Mouse (Mus musculus) gonadal fat pad, adult 2 months (tissue): Measurements from ENCODE around the gene Gpc6. TPM values are rescaled to one million over a fixed set of nuclear protein-coding genes. Genes with fewer than 3 reads are reported as not detected.

Experiments
- DNase-seq: peaks from one replicate; pipeline ENCODE4 v3.0.0-alpha.2; 2012; ENCODE audit warnings: low read depth
- polyA plus RNA-seq: library from polyadenylated mRNA; depleted of rRNA; stranded (reverse); fragments of >200 nt; gene quantifications from 2 replicates; pipeline ENCODE4 v1.2.3, GENCODE M21; 2012

Gpc6 gene
- polyA plus RNA-seq, 1 experiment = 5.9 TPM

DNA sequence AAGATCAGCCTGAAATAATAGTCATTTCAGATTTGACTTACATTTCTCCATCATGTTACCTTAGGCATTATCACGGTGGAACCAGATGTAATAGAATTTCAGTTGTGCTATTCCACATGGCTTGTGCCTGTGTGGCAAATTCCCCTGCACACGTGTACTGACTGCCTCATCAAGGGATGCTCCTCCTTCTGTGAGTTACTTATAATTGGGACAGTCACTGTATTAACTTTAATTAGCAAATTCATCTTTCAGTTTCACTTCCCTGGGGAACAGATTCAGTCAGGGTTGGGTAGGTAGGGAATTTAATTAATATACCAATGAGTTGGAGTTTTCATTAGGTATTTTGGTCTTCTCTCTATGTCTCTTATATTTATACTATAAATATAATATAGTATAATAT is 869.8 kb downstream of the Gpc6 start:
- no peak for DNase-seq

DNA sequence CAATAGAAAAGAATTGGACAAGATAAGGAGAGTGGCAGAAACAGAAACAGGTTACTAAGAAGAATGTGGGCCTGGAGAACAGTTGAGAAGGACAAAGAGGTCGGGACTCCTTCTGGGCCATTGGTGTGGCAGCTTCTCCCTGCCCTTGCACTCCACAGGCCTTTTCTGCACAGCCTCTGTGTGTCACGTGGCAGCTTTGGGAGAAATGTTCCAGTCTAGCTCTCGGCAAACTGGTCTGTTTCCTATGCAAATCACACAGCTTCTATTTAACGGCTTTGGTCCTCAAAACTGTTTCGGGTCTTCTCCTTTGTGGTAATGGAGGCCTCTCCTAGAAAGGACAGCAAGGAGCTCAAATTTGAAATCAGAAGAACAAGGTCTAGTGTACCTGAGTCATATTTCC is 871.5 kb downstream of the Gpc6 start:
- no peak for DNase-seq

GRCm38 (mm10) chr14:117800399-117800798 is 875.3 kb downstream of the Gpc6 start:
- DNase-seq = no peak

- DNase-seq = no peak
Measured at GRCm38 (mm10) chr14:117807846-117808245, 882.7 kb downstream of the Gpc6 start.

DNA sequence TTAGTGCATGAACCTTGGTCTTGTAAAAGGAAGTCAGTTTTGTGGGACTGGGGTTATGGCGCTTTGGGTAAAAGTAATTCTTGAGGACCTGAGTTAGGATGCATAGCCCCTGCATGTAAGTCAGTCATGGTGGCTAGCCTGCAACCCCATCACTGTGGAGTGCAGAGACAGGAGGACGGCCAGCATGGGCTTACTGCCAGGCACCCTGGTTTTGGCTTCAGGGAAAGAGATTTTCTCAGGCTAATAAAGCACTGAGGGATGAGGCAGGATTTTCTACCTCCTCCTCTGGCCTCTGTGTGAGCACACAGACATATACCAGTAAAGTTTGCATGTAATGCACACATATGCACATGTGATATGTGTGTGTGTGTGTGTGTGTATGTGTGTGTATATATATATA is 883.2 kb downstream of the Gpc6 start:
- DNase-seq = no peak

DNA sequence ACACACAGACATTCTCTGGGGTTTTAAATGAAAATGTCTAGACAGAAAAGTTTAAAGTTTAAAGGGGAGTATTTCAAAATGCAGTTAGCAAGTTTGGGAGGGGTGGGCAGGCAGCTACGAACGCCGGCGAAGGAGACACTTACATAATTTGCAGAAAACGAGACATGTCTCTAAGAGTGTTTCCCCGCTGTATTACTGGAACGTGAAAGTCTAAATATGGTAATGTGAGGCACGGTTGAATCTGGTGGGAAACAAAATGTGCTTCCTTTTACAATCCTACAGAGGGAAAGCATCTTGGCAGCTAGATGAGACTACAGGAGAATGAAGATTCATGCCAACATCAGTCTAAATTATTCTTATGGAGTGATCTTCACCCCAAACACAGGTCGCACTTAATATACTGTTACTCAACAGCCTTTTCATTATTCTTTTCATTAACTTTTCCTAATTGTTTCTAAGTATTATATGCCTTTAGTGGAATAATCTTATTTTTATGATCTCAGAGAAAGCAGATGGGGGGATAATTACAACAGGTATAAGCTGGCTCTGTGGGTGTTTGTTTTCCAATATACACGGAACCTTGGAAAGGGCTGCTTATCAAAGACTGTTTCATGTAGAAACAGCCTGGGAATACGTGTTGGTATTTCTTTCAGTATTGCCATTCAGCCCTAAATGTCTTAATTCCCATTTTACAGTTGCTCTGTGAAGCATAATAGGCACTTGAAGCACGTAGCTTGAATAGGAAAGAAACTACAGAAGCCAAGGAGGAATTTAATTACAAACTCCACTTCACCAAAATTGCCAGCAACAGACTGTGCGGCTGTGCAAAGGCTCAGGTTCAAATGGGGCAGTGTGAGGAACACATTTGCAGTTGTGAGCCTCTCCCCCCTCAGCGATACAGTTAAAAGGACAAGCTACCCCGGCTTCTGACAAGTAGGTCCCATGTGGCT is 885.5 kb downstream of the Gpc6 start:
- DNase-seq = no peak

DNA sequence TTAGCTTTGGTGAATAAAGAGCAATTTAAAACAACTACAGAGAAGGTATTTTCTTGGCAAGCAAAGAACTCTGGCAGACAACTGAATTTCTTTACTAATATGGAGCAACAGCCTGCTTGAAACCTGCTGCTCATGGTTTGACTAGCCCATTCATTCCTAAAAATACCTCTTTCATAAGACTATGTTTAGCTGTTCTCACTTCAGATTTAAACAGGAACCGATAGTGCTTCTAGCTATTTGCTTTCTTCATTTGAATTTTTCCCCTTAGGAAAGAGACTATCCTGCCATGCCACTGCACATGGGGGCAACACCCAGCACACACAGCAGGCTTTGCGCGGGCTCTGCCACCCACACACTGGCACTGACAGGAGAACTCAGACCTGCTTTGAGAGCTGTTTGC is 888.4 kb downstream of the Gpc6 start:
- no peak for DNase-seq

DNA sequence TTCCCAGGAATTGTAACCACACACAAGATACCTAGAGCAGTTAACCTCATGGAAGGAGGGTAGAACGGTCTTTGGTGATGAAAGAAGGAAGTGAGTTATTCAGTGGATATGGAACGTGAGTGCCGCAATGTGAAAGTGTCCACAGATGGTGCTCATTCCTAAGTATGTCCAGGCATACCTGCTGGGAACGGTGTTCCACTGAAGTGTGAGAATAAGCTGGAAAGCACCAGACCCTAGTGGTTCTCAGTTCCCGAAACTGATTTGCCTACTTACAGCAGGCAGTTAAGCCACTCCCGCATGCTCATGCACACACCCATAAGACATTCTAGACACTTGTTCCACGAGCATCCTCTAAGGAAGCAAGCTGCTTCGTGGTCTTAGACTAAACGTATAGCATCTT is 890.9 kb downstream of the Gpc6 start:
- no peak for DNase-seq

GRCm38 (mm10) chr14:117816706-117817105 is 891.6 kb downstream of the Gpc6 start:
- no peak for DNase-seq

DNA sequence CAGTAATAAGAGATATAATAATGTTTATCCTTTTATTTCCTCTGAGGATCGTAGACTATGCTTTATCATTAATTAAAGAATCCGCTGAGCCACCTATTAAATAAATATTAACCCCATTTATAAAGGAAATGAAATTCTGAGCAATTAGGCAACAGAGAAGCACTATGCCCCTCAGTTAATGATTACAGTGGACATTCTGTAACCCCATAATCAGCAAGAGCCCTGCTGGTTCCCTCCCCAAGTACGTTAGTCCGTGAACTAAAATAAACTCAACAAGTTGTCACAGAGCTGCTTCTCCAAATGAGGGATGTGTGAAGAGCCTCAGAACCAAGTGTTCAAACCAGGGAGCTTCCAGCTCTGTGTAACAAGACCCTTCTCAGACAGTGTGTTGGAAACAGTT is 892.1 kb downstream of the Gpc6 start:
- no peak for DNase-seq

- no peak for DNase-seq
Measured at GRCm38 (mm10) chr14:117824491-117824890, 899.4 kb downstream of the Gpc6 start.

GRCm38 (mm10) chr14:117826294-117827046 is 901.4 kb downstream of the Gpc6 start:
- DNase-seq = no peak

- DNase-seq = no peak
Measured at GRCm38 (mm10) chr14:117831267-117831666, 906.2 kb downstream of the Gpc6 start.

DNA sequence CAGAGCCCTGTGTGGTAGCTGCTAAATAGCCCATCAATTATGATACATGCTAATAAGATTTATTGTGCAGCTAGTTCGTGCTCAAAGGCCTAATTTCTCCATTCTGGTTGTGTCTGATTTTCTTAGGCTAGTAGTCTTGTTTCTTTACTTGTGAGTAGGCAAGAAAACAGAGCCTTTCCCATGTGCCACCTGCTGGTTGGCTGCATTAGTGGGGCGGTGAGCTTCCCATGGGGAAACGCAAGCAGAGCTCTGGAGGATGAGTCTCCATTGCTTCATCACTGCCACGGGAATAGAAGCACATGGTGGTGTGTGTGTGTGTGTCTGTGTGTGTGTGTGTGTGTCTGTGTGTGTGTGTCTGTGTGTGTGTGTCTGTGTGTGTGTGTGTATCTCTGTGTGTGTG is 906.6 kb downstream of the Gpc6 start:
- no peak for DNase-seq

DNA sequence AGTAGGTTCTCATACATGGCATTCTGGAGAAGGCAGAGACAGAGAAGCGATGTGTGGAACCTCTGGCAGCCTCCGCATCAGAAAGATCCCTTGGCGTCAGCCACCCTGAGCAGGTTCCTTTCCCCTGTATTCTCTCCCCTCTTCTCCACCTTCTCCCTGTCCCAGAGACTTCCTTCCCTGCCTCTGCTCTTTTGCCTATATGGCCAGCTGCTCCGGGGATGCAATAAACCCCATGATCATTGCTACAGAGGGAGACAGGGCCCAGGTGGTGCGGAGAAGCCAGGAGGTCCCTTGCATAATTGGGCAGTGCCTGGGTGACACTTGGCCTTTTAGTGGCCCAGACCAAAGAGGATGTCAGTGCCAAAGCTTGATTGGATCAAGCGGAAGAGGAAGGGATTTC is 910.4 kb downstream of the Gpc6 start:
- no peak for DNase-seq

DNA sequence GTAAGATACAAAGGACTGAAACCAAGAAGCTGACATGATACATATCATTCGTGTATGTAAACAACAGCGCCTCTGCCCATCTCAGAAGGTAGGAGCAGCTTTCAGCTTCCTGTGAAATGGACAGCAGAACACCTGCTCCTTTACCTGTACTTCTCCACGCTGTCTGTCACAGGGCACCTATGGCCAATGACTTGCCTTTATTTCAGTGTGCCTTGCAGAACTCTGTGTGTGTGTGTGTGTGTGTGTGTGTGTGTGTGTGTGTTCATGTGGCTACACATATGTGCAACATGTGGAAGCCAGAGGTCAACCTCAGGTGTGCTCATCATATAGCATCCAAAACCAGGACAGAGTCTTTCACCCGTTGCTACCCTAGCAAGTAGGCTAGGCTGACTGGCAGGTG is 911.9 kb downstream of the Gpc6 start:
- no peak for DNase-seq

GRCm38 (mm10) chr14:117837715-117838114 is 912.6 kb downstream of the Gpc6 start:
- DNase-seq = no peak

DNA sequence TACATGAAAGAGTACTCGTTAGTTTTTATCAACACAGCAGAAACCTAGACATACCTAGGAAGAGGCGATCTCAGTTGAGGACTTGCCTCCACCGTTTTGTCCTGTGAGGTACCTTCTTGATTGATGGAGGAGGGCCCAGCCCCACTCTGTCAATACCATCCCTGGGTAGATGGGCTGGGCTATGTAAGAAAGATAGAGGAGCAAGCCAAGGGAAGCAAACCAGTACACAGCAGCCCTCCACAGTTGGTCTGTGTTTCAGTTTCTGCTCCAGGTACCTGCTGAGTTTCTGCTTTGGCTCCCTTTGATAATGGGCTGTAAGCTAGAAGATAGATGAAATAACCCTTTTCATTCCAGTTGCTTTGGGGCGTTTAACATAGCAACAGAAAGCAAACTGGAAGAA is 916.1 kb downstream of the Gpc6 start:
- no peak for DNase-seq

- no peak for DNase-seq
Measured at GRCm38 (mm10) chr14:117841797-117842553, 916.9 kb downstream of the Gpc6 start.

DNA sequence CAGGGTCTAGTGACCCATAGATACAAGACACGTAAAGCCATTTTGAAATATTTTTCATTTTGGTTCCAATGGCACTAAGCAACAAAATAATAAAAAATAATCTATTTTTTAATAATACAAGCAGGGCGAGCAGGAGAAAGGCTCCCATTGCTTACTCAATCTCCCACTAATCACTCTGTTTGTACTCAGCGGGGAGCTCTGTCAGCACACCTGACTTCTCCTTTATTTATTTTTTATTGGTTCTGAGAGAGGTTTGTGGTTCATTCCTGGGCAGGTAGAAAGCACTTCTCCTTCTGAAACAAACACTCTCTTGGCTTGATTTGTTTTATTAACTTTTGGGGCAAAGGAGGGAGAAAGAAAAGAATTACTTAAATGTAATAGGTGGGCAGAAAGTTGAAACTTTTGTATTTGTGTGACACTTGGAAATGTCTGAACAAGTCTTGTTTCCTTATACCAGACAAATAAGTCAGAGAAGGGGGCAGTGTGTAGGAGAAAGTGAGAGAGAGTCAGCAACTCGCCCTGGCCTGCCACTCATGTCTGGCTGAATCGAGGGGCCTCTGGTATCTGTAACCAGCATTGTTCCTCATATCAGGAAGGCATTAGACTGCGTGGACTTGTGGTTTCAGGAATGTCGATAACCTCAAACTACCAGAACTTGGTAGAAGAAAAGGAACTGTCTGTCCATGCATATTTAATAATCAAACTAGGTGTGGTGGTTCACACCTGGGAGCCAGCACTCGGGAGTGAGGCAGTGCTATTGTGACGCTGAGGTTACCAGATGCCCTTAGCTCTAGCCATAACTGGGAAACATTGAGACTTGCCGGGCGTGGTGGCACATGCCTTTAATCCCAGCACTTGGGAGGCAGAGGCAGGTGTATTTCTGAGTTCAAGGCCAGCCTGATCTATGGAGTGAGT is 924.7 kb downstream of the Gpc6 start:
- no peak for DNase-seq

DNA sequence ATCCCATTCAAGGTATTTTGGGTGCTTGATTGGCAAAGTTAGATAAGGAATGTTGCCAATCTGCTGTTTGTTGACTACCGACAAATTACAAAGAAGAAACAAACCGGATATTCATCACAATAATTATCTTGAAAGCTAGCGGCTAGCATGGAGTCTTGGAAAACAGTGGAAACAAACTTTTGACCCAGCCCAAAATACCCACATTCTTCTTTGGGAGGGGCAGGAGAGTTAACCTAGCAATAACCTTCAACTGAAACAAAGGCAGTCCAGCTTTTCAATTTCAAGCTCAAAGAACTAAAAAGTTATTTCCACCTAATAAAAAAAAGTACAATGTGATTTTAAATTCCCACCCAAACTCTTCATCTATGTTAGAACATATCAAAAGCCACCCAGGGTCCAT is 927.2 kb downstream of the Gpc6 start:
- DNase-seq = no peak
